Mouse (Mus musculus) frontal cortex, postnatal 36 days (tissue): Measurements from ENCODE around the gene Fam71b.

Source experiments
- DNase-seq, 2 experiments: peaks; one replicate each; pipeline ENCODE4 v3.0.0; 2022; ENCODE audit warnings: low spot score in 2 of 2

Gene Fam71b

DNA sequence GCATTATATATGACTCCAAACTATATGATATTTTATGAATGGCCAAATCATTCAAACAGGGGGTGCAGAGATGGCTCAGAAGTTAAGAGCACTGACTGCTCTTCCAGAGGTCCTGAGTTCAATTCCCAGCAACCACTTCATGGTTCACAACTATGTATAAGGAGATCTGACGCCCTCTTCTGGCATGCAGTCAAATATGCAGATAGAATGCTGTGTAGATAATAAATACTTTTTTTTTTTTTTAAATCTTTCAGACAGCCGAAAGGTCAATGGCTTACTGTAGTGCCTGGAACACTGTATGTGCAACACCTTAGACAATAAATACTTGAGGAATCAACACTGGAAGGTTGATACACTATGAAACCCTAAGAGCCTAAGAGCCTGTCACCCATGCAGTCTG, 33.8 kb downstream of the Fam71b start:
- DNase-seq = no peak

DNA sequence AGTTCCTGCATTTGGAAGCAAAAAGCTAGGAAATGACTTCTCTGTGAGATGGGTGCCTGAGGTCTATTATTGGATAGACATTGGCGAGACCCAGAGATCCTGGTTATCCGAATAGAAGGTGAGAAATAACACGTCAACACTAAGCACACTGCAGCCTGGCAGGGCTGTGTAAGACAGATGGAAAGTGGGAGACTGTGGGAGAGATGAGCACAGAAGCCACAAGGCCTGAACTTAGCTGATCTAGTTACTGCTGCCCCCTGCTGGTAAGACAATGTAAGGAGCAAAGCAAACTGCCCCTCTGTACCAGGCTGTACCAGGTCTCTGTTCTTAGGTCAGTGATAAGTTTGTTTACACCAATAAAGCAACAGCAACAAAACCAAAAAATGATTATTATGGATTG, 34.8 kb downstream of the Fam71b start:
- DNase-seq = peak; percentile 84 to 93

DNA sequence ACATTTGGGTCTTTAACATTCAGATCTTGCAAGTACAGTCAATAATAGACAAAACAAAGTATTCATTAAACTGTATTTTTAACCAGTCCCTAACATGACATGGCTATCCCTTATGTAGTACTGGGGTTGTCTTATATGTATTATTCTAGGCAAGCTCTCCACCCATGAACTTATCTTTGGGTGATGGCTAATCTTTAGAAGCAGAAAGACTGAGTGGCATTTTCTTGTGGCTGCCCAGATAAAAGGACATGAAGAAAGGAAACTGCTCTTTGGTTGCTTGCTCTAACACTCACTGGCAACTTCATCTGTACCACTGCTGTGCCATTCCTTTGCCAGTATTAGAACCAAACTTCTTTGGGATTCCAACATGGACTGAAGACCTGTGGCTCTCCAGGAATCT, 39.0 kb downstream of the Fam71b start:
- no peak for DNase-seq

DNA sequence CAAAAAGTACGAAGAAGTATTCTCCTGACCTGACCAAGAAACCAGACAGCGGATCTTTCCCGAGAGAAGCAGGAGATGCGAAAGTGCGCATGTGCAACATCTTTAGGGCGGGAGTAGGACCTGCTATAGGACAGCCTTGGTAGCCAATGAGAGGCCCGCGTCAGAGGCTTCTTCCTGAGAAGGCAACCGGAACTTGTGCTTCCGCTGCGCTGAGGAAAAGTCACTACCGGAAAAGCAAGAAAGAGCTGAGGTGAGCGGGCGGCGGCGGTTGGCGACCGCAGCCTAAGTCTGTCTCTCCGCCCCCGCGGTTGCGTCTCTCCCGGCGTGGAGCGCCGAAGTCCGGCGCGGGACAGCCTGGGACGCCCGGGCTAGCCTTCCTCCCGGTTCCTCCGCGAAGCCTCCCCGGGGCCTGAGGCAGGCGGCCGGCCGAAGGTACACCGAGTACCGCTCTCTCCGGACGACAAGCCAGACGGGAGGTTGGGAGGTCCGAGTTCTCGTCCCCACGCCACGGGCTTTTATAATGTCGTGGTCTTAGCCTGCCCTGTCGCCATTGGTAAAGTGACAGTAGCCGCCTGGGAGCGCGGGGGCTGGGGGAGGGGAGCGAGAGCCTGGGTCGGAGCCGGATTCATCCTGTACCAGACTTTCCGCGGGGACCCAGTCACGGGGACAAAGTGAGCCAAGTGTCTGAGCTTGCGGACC, 40.5 kb downstream of the Fam71b start, which contains the start of gene Med7:
Gene Med7 (plus strand): TSS at position 166 of the 699 bp plus-strand sequence.
- peak; percentile 91 to 96 for DNase-seq

DNA sequence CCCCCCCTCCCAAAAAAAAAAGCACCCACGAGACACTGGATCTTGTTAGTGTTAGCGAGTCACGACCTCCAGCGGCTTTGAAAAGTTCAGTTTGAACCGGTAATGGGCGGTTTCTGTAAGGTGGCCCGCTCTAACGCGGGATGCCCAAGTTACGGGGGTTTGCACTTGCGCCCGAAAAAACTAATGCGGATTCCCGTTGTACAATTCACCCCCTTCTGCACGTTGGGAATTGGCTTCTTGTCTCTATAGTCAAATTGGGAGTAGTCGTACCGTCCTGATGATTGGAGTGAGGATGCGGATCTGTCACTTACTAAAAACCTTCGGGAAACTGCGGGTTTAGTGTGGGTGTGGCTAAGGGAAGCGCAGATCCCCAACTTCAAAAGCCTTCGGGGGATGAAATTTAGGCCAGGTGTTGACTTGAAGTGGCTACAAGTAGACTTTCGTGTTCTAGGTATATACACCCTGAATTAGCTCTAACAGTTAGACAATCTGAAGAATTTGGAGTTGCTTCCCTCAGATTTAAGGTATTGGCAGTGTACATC, 41.2 kb downstream of the Fam71b start:
- DNase-seq = peak in 1 of 2 experiments; percentile 9

DNA sequence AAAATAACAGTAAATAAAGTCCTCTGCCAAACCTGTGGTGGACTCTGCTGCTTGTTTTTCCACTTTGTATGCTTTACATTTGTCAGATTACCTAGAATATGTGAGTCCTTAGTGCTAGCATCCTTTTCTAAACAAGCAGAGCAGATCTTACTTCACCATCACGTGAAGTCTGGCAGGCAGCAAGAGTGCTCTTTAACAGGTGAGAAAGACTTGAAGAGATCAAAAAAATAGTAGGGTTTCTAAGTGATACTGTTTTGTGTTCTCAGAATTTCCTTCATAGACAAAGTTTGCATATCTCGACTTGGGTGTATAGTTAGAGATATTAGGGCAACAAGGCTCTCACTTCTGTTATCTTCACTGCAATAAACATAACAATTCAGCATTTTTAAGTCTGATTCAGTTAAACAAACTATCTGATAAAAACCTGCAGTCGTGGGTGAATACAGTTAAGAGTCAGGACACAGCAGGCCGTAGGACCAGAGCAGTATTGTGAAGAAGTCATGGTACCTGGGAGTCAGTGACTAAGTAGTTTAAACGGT, 42.7 kb downstream of the Fam71b start:
- DNase-seq = no peak

DNA sequence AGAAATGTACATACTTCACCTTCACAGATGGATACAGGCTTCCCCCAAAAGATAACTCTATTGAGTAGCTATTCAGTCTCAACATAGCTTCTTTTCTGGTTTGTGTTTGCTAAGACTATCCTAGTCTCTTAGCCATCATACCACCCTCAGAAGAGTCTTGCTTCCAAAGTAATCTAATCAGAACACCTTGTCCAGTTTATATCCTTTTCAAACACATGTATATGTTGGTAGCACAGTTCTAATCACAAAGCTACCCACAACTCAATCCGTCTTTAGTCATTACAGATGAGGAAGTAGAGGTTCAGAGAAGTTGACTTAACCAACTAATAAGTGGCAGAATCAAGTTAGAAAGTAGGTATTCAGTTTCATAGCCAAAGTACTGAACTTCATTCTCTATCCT, 45.4 kb downstream of the Fam71b start:
- DNase-seq = no peak

DNA sequence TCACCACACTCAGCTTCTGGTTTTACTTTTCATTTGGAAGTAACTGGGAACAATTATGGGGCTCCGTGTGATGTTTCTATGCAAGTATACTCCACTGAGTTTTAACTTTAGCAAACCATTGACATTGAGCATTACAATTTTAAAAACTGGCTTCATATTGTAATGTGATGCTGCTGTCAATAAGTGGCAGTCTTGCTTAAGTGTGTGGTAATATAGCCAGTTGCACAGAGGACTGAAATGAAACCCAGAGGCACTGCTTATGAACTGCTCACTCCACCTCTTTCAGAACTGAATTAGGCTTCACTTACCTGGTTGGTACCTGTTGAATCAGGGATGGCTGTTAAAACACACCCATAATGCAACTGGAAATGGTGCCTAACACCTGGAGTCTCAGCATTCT, 46.8 kb downstream of the Fam71b start:
- DNase-seq = no peak

DNA sequence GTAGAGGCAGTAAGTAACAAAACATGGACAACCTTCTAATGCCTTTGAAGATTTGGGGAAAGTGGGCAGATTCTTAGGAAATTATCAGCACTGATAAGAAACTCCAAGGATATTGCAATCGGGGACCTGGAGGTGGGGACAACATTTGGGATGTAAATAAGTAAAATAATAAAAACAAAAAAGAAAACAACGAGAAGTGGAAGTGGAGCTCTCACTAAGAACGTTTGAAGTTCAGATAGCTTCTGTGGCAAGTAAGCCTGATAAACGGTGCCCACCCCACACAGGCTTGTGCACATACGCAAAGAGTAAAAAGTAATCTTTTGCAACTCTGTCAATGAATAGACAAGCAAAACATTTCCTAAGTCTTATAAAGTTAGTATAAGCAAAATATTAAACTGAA, 47.6 kb downstream of the Fam71b start:
- DNase-seq = no peak

DNA sequence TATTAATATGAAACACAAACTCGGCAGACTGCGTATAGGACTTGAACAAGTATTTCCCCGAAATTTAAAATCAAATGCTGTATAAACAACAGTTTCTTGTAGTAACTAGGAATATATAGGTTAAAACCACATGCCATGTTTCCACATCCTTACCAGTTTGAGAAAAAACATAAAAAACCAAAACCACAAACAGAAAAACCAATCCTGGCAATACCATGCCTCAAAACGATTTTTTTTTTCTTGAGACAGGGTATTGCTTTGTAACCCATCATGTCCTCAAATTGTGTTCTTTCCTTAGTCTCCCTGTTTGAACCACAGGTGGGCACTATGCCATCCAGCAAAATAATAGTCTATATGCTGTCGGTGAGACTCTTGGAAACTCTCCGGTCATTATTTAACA, 49.8 kb downstream of the Fam71b start:
- no peak for DNase-seq

DNA sequence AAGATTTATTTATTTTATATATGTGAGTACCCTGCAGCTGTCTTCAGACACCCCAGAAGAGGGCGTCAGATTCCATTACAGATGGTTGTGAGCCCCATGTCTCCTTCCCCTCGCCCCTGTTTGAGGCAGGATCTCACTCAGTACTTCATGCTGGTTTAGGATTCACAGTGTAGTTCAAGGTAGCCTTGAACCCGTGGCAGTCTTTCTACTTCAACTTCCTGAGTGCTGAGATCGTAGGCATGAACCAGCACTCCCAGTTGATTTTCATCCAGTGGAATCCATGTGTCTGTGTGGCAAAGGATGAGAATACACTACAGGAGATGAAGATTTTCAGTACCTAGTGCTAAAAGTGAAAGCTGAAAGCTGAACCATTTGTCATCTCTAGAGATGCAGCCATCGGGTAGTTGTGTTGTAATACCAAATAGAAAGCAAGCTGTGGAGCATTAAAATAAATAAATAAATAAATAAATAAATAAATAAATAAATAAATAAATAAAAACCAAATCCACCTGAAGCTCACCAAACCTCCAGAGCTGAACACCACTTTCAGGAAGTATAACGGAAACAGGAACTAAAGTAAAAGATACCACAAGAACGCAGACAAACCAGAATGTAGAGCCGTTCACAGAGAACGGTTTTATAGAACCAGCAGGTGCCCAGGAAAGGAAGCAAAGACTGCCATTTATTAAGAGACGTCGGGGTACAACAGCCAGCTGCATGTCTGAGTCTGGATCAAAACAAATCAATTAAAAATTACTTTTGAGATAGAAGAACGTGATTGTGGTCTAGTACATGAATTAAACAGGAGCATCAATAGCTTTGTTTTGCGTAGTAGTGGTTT, 51.5 kb downstream of the Fam71b start:
- DNase-seq = no peak

DNA sequence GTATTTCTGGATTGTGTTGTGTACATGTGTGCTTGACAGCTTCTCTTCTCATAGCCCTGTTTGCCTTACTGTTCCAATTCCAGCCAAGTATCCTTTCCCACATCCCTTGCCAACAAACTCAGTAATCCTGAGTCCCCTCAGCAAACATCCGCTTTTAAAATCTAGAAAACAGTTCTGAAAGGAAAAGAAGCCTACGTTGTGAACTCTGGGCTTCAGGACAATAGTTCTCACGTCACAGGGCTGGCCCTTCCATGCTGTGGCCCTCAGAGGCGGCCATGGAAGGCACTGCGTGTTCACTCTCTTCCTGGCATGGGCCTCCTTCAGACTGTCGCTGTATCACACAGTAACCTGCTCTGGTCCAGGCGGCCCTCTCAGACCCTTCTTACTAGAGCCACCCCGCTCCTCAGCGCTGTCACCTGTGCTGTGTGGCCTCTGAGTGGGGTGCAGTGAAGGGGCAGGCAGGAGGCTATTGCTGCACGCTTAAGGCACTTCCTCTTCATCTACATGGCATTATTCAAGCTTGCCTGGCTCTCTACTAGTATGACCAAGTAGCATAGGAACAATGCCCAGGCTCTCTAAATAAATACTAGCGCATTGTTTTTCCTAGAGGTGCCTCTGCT, 53.2 kb downstream of the Fam71b start:
- no peak for DNase-seq

DNA sequence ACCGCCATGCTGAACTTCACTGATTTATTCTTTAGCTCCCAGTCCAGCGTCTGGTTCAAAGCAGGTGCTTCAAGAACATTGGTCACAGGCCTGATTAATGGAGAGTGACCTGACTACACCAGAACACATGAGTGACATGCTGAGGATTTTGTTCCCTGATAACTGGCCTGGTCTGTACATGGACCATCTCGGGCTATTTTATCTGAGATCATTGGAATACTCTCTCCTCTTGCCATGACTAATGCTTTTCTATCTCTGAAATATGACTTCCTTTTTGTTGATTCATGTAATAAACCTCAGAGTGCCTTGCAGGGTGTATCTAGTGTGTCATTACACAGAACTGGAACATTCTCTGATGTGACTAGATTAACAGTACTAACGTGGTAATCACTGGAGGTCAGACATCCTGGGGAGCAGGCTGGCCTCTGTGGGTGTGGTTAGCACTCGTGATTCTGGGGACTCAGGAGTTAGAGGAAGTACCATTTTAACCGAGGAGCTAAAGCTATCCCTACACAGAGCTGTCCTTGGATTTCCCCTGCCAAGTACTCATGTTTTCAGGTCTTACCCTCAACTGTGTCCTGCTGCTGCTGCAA, 58.2 kb downstream of the Fam71b start, which contains the start of gene Havcr2:
Gene Havcr2 (plus strand): TSS at position 483 of the 593 bp plus-strand sequence.
- DNase-seq = no peak
